Mouse (Mus musculus) limb, embryonic 12.5 days (tissue): ENCODE results near the gene Htr2b. TPM values are rescaled to one million over a fixed set of nuclear protein-coding genes. Genes with fewer than 3 reads are reported as not detected.

ENCODE experiments used
- ATAC-seq: fragments of 200-750 bp; cut with Nextera tagmentation; 2 replicates; pipeline ENCODE4 v1.8.0; 2017; ENCODE audit warnings: low read depth, moderate TSS enrichment; ENCODE audit not compliant: insufficient number of reproducible peaks, insufficient read depth, low FRiP score, low TSS enrichment
- H3K27ac ChIP-seq: fragments of 300-500 bp; sonication (generic); 2 replicates; pipeline ENCODE4 v1.5.1; 2016; ENCODE audit warnings: mild to moderate bottlenecking, moderate library complexity
- H3K27me3 ChIP-seq: fragments of 300-500 bp; sonication (generic); 2 replicates; pipeline ENCODE4 v1.6.1; 2016; ENCODE audit warnings: mild to moderate bottlenecking, moderate library complexity
- H3K36me3 ChIP-seq: fragments of 300-500 bp; sonication (generic); 2 replicates; pipeline ENCODE4 v1.6.1; 2016; ENCODE audit warnings: mild to moderate bottlenecking, moderate library complexity
- H3K4me1 ChIP-seq: fragments of 300-500 bp; sonication (generic); replicated peaks from 2 replicates; pipeline ENCODE4 v1.6.1; 2016
- H3K4me2 ChIP-seq: fragments of 300-500 bp; sonication (generic); 2 replicates; pipeline ENCODE4 v1.6.1; 2016; ENCODE audit warnings: mild to moderate bottlenecking, moderate library complexity
- H3K4me3 ChIP-seq: fragments of 300-500 bp; sonication (generic); replicated peaks from 2 replicates; pipeline ENCODE4 v1.5.1; 2016; ENCODE audit warnings: mild to moderate bottlenecking
- H3K9ac ChIP-seq: fragments of 300-500 bp; sonication (generic); replicated peaks from 2 replicates; pipeline ENCODE4 v1.6.1; 2016; ENCODE audit warnings: mild to moderate bottlenecking, moderate library complexity
- H3K9me3 ChIP-seq: fragments of 300-500 bp; sonication (generic); 2 replicates; pipeline ENCODE4 v1.6.1; 2016; ENCODE audit warnings: mild to moderate bottlenecking, moderate library complexity
- WGBS: fragments of 180-500 bp; shearing (Covaris S2); methylation state at CpG from one replicate; pipeline ENCODE4 v1.1.7; 2016; 5-methylcytosine and 5-hydroxymethylcytosine counted together
- polyA plus RNA-seq: library from polyadenylated mRNA; unstranded; fragments of >200 nt; fragmentation: Nextera tagmentation; extraction: Ambion mirVana; gene quantifications from 2 replicates; pipeline ENCODE4 v1.2.1, GENCODE M21; 2016

Gene Htr2b
- 0.46 and 0.93 TPM in 2 replicates for polyA plus RNA-seq

DNA sequence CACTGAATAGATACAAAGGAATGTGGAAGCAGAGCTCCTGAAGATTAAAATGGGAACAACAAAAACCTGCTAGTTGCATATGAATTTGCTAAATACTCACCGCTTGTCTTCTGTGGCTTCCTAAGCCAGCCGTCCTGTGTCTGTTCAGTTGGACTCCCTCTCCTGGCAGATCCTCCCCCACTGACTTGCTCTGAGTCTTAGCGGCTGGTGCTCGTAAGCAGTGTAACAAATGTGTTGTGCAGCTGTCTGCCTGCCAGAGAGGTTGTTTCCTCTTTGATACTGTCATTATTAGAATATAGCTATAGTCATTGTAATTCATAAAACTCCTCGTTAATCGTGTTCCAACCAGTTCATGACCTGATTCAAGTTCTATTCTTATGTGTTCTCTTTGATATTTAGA lies at the start of gene Htr2b:
Gene Htr2b, minus strand, starts transcription at position 192 of the 400 bp plus-strand sequence.
- no peaks in the 10 kb centered on the region for H3K4me1 ChIP-seq
- peaks cover 10% of the 10 kb centered on the region; the same call in 1 of the 2 replicates for H3K36me3 ChIP-seq
- no peak within 1 kb of the TSS for H3K9ac ChIP-seq
- no peak within 1 kb of the TSS for H3K4me3 ChIP-seq
- 60% methylated on average over 6 of the region's 6 CpGs for WGBS
- no peaks in the 10 kb centered on the region for H3K9me3 ChIP-seq
- no peak within 1 kb of the TSS for H3K4me2 ChIP-seq
- ATAC-seq: no peak
- no peak within 1 kb of the TSS for H3K27ac ChIP-seq
- no peaks in the 10 kb centered on the region for H3K27me3 ChIP-seq

DNA sequence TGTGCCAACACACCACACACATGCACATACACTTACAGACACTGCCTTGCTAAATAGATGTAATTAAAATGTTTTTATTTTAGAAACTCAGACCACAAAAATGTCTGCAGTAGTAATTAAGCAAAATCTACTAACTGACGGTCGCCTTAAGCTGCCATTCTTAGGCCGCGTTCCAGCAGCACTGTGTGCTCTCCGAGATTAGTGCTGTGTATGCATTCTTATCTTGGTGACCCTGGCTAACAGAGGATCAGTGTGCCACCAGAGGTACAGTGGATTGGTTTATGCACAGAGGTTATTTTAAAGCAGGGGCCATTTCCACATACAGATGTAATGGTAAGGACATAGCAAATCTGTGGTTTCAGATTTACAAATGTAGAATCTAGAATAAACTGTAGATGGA lies 49.3 kb upstream of the Htr2b start:
- H3K9me3 ChIP-seq: no peaks in the 10 kb centered on the region
- 94% methylated on average over 5 of the region's 5 CpGs for WGBS
- no peaks in the 10 kb centered on the region for H3K4me1 ChIP-seq
- no peak overlapping the region for H3K27ac ChIP-seq
- H3K36me3 ChIP-seq: peaks cover 58% of the 10 kb centered on the region
- H3K4me3 ChIP-seq: no peak overlapping the region
- ATAC-seq: no peak
- no peak overlapping the region for H3K9ac ChIP-seq
- no peaks in the 10 kb centered on the region for H3K27me3 ChIP-seq
- no peak overlapping the region for H3K4me2 ChIP-seq

DNA sequence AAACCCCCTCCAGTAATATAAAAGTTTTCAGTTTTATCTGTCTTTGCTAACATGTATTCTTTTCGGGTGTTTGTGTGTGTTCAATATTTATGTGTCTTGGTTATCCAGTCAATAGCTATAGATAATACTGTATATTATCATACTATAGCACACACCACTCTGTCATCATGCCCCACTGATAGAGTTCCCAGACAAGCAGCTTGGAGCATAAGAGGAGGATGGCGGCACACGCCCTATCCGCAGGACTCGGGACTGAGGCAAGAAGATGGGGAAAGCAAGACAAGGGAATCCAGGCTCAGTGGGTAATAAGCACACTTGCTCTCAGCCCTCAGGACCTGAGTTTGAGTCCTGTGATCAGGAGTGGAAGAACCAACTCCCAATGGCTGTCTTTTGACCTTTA lies 48.7 kb upstream of the Htr2b start:
- peaks cover 4% of the 10 kb centered on the region for H3K4me1 ChIP-seq
- WGBS: 92% methylated on average over 5 of the region's 5 CpGs
- H3K36me3 ChIP-seq: peaks cover 53% of the 10 kb centered on the region
- H3K9me3 ChIP-seq: no peaks in the 10 kb centered on the region
- no peak overlapping the region for H3K27ac ChIP-seq
- no peaks in the 10 kb centered on the region for H3K27me3 ChIP-seq
- no peak overlapping the region for H3K4me2 ChIP-seq
- no peak overlapping the region for H3K9ac ChIP-seq
- no peak overlapping the region for H3K4me3 ChIP-seq
- no peak for ATAC-seq

DNA sequence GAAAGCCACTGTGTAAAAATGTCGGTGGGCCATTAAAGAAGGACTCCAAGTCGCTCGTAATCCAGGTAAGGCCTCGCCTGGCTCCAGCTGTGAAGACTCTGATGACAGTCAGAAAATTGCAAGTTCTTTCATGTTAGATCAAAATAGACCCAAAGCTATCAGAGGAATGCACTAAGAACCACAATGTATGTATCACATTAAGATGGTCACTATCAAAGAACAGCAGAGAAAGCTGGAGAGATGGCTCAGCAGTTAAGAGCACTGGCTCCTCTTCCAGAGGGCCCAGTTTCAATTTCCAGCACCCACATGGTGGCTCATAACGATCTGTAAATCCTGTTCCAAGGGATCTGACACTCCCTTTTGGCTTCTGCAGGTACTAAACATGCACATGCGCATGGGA lies 48.3 kb upstream of the Htr2b start:
- Histone ChIP-seq H3K4me2 (no peak overlapping the region), H3K4me1 (peaks cover 8% of the 10 kb centered on the region), H3K9me3 (no peaks in the 10 kb centered on the region), H3K27ac (no peak overlapping the region), H3K36me3 (peaks cover 50% of the 10 kb centered on the region), H3K9ac (no peak overlapping the region), H3K27me3 (no peaks in the 10 kb centered on the region), H3K4me3 (no peak overlapping the region)
- no peak for ATAC-seq
- 90% methylated on average over 6 of the region's 6 CpGs for WGBS

DNA sequence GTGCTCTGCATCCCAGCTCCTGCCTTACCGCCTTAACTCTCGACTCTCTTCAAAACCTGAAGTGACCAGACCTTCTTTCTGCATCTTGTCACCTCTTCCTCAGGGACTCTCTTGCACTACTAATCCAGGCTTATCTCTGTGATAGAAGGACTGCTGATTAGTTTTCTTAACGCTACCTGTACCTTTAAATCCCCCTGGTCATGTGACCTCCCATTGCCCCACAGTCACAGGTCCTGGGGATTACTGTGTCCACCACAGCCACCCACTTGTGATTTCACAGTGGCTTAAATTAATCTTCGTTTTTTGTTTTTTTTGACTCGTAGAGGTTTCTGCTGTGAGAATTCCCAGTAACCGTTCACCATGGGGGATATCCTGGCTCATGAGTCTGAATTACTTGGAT lies 44.8 kb upstream of the Htr2b start:
- H3K4me3 ChIP-seq: no peak overlapping the region
- H3K9me3 ChIP-seq: no peaks in the 10 kb centered on the region
- 91% methylated on average over 6 of the region's 6 CpGs for WGBS
- no peak overlapping the region for H3K9ac ChIP-seq
- no peak overlapping the region for H3K27ac ChIP-seq
- peaks cover 23% of the 10 kb centered on the region for H3K36me3 ChIP-seq
- peaks cover 9% of the 10 kb centered on the region for H3K4me1 ChIP-seq
- no peaks in the 10 kb centered on the region for H3K27me3 ChIP-seq
- H3K4me2 ChIP-seq: no peak overlapping the region
- no peak for ATAC-seq

DNA sequence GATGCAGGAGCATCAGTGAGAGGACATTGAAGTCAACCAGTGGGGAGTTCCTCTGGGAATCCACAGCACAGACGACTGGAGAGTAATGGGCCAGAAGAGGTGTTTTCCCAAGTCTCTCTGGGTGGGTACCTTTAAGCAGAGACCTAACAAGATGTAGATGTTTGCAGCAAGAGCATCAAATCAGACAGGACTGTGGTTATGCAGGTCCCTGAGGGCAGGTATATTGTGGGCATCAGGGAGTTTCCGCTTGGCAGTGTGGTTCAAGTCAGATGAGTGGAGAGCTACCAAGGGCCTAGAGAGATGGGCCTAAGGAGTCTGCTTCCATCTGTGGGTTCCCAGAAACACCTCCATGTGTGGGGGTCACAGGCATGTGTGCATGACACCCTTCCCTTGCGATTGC lies 44.3 kb upstream of the Htr2b start:
- Histone ChIP-seq H3K9me3 (no peaks in the 10 kb centered on the region), H3K4me2 (no peak overlapping the region), H3K4me1 (peaks cover 9% of the 10 kb centered on the region), H3K4me3 (no peak overlapping the region), H3K9ac (no peak overlapping the region), H3K36me3 (peaks cover 18% of the 10 kb centered on the region), H3K27me3 (no peaks in the 10 kb centered on the region), H3K27ac (no peak overlapping the region)
- no peak for ATAC-seq
- 83% methylated on average over 3 of the region's 3 CpGs for WGBS

DNA sequence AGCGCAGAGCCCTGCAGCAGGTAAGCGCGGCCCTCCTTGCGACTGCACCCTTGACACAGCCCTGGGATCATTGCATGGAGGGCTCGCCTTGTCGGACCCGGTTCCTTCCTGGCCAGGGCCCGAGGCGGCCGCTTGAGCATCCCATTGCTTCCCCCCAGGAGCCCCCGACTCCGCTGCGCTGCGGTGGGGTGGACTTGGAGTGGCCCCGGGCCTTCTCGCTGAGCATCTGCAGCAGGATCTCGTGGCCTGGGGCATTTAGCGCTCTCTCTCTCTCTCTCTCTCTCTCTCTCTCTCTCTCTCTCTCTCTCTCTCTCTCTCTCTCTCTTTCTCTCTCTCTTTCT lies 43.0 kb upstream of the Htr2b start:
- Histone ChIP-seq H3K4me1 (peaks cover 9% of the 10 kb centered on the region), H3K27ac (no peak overlapping the region), H3K9me3 (no peaks in the 10 kb centered on the region), H3K4me3 (peak overlapping the region; percentile 77), H3K4me2 (peak overlapping the region; percentile 76), H3K27me3 (no peaks in the 10 kb centered on the region), H3K9ac (peak overlapping the region; percentile 75), H3K36me3 (peaks cover 5% of the 10 kb centered on the region; the same call in 1 of the 2 replicates)
- no peak for ATAC-seq
- WGBS: 1% methylated on average over 18 of the region's 18 CpGs

DNA sequence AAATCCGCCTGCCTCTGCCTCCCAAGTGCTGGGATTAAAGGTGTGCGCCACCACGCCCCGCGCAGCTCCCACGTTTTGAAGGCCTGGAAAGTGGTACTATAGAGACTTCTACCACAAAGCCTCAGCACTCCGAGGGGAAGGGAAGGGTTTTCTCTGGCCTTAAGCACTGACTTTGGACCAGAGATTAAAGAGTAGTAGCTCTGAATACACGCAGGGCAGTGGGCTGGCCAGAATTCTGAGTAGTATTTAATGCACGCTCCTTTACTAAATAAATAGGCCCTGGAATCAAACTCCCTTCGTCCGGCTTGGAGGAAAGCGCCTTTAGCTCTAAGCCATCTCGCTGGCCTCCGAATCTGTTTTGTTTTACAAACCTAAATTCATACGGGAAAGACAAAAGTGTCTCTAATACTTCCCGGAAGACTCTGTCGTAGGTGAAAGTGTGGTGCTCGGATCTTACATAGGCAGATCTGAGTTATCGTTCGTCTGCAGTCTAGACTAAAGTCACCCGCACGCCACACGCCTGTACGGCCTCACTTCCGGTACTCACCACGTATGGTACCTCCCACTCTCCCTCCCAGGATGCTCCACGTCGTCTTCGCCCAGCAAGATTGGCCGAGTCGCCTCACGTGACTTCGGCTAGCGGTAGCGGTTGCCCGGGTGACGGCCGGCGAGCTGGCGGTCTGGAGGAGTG lies 42.5 kb upstream of the Htr2b start, which contains the start of gene Armc9:
Gene Armc9, plus strand, starts transcription at position 648 of the 691 bp plus-strand sequence.
- Histone ChIP-seq H3K4me3 (peak within 1 kb of the TSS; percentile 77), H3K4me2 (peak within 1 kb of the TSS; percentile 76), H3K9me3 (no peaks in the 10 kb centered on the region), H3K9ac (peak within 1 kb of the TSS; percentile 75), H3K27ac (peak within 1 kb of the TSS; percentile 86), H3K36me3 (0 out of 2 replicates have a peak, but pooled peaks cover 5% of the 10 kb centered on the region), H3K27me3 (no peaks in the 10 kb centered on the region), H3K4me1 (peaks cover 9% of the 10 kb centered on the region)
- ATAC-seq: peak; percentile 99
- WGBS: 5% methylated on average over 40 of the region's 40 CpGs

DNA sequence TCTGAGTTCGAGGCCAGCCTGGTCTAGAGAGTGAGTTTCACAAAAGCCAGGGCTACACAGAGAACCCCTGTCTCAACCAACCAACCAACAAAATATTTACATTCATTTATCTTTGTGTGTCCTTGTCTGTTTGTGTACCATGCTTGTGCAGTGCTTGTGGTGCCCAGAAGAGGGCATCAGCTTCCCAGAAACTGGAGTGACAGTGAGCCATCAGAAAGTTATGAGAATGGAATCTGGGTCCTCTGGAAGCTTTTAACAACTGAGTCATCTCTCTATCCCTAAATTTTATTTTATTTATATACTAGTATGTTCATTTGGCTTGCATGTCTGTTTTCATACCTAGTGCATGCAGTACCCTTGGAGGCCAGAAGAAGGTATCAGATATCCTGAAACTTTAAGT lies 40.8 kb upstream of the Htr2b start:
- H3K27ac ChIP-seq: no peak overlapping the region
- H3K9me3 ChIP-seq: no peaks in the 10 kb centered on the region
- no peaks in the 10 kb centered on the region for H3K27me3 ChIP-seq
- H3K4me3 ChIP-seq: no peak overlapping the region
- no peak overlapping the region for H3K4me2 ChIP-seq
- no peak for ATAC-seq
- H3K4me1 ChIP-seq: peaks cover 9% of the 10 kb centered on the region
- 0 out of 2 replicates have a peak, but pooled peaks cover 5% of the 10 kb centered on the region for H3K36me3 ChIP-seq
- H3K9ac ChIP-seq: no peak overlapping the region
- 88% methylated on average over 1 of the region's 1 CpGs for WGBS

DNA sequence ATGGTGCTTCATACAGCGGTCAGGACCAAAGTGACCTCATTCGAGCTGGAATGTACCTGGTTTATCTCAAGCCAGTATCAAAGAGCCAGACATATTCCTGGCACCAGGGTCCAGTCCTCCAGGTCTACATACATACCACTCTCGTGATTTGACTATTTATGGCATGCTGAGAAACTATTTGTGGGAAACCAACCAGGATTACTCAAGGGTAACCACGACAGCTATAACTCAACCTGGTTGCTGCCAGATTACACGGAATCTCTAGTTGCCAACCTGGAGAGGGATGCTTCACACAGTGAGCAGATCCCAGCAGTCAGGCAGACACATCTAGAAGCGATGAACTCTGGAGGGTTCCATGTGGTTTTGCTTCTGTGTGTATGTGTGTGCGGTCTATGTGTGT lies 39.6 kb upstream of the Htr2b start:
- ATAC-seq: no peak
- Histone ChIP-seq H3K4me1 (peaks cover 9% of the 10 kb centered on the region), H3K36me3 (no peaks in the 10 kb centered on the region), H3K4me3 (no peak overlapping the region), H3K27ac (no peak overlapping the region), H3K9me3 (no peaks in the 10 kb centered on the region), H3K27me3 (no peaks in the 10 kb centered on the region), H3K9ac (no peak overlapping the region), H3K4me2 (no peak overlapping the region)
- 80% methylated on average over 7 of the region's 7 CpGs for WGBS

DNA sequence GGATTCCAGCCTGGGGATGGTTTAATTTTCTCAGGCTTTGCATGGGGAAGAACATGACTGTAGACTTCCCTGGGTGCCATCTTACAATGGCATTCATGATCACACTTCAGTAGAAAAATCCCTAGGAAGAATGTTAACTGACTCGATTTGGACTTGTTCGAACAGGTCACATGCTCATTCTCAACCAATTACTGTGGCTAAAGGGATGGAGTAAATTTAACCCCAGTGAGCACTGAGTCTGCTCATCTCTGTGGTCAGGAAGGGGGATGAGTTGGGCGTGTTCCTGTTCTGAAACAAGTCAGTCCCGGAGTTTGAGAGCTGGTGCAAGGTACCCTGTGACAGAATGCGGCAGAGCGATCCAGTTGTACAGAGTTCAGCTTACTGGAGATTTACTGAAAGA lies 39.2 kb upstream of the Htr2b start:
- Histone ChIP-seq H3K4me2 (no peak overlapping the region), H3K27me3 (no peaks in the 10 kb centered on the region), H3K36me3 (no peaks in the 10 kb centered on the region), H3K4me3 (no peak overlapping the region), H3K4me1 (peaks cover 9% of the 10 kb centered on the region), H3K9ac (no peak overlapping the region), H3K27ac (no peak overlapping the region), H3K9me3 (no peaks in the 10 kb centered on the region)
- WGBS: 84% methylated on average over 6 of the region's 6 CpGs
- ATAC-seq: no peak

DNA sequence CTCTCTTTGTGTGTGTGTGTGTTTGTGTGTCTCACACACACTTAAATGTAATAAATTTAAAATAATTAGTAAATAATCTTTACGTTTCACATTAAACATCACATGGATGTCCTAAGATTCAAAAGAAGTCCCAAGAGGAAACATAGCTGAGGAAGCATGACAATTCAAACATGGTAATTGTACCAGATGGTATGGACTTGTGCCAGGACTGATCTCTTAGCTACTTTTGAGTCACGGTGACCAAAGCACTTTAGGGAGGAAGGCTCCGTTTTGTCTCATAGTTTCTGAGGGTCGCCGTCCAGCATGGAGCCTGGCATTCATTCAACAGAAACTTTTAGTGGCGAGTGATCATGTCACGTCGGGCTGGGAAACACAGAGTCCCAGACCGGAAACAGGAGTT lies 36.4 kb upstream of the Htr2b start:
- Histone ChIP-seq H3K36me3 (no peaks in the 10 kb centered on the region; the same call in 1 of the 2 replicates), H3K27me3 (no peaks in the 10 kb centered on the region), H3K4me2 (no peak overlapping the region), H3K9ac (no peak overlapping the region), H3K4me3 (no peak overlapping the region), H3K9me3 (no peaks in the 10 kb centered on the region), H3K27ac (no peak overlapping the region), H3K4me1 (no peaks in the 10 kb centered on the region)
- 93% methylated on average over 9 of the region's 9 CpGs for WGBS
- no peak for ATAC-seq
